Mouse (Mus musculus): Measurements from ENCODE around the gene Scamp5. TPM values are rescaled to one million over a fixed set of nuclear protein-coding genes. Genes with fewer than 3 reads are reported as not detected.

Scamp5 gene
- total RNA-seq, 1 experiment, result 50.4 TPM

- no peak for DNase-seq (ENCODE audit: low read depth, low spot score)
- Histone ChIP-seq H3K9me3 (ENCODE audit: control insufficient read depth, insufficient read depth, low read depth, low read length) (no peaks in the 10 kb centered on the region), H3K4me1 (ENCODE audit: control insufficient read depth in 2 of 2, insufficient read depth in 2 of 2, low read length in 2 of 2, poor library complexity in 1 of 2) (peaks cover 0 to 4% of the 10 kb centered on the region in 2 experiments; a peak in 1 of 4 replicates), H3K9ac (ENCODE audit: insufficient read depth, low read depth, low read length, poor library complexity, severe bottlenecking) (no peak overlapping the region), H3K4me3 (ENCODE audit: insufficient read depth in 1 of 2, low read depth in 1 of 2, low read length in 2 of 2, poor library complexity in 1 of 2, severe bottlenecking in 1 of 2) (no peak overlapping the region), H3K27ac (ENCODE audit: insufficient read depth, low read depth, low read length, poor library complexity, severe bottlenecking) (no peak overlapping the region), H3K36me3 (ENCODE audit: control insufficient read depth, insufficient read depth, low read length, poor library complexity, severe bottlenecking) (peaks cover 17% of the 10 kb centered on the region; the same call in 1 of the 2 replicates)
- in situ Hi-C loops (cut with MboI; ENCODE audit: low sequenced_read_pairs in 2 of 2, unreplicated experiment in 2 of 2), result no loop called here
- TF ChIP-seq CHD2 (IDR thresholded peaks at IDR 0.05; ENCODE audit: low read depth, low read length), result no peak
- TF ChIP-seq ZNF384 (IDR thresholded peaks at IDR 0.05; ENCODE audit: low read depth, low read length), result no peak
- no peak for TF ChIP-seq HCFC1 (IDR thresholded peaks at IDR 0.05; ENCODE audit: borderline replicate concordance, insufficient read depth, low read length)
- no peak for TF ChIP-seq ZC3H11A (IDR thresholded peaks at IDR 0.05; ENCODE audit: borderline replicate concordance, low read depth, low read length)
- TF ChIP-seq MAFK (IDR thresholded peaks at IDR 0.05; ENCODE audit: insufficient read depth, low read depth, low read length), result no peak
These were observed 50.5 kb downstream of the Scamp5 start for GRCm38 (mm10) chr9:57417341-57417740.

GRCm38 (mm10) chr9:57407120-57407905 is 60.5 kb downstream of the Scamp5 start:
- DNase-seq (ENCODE audit: low read depth, low spot score), result no peak
- no peak overlapping the region for H3K9ac ChIP-seq (ENCODE audit: insufficient read depth, low read depth, low read length, poor library complexity, severe bottlenecking)
- H3K4me3 ChIP-seq (ENCODE audit: insufficient read depth in 1 of 2, low read depth in 1 of 2, low read length in 2 of 2, poor library complexity in 1 of 2, severe bottlenecking in 1 of 2), result no peak overlapping the region
- in situ Hi-C loops (cut with MboI; ENCODE audit: low sequenced_read_pairs in 2 of 2, unreplicated experiment in 2 of 2), result no loop called here
- no peak overlapping the region for H3K27ac ChIP-seq (ENCODE audit: insufficient read depth, low read depth, low read length, poor library complexity, severe bottlenecking)
- no peaks in the 10 kb centered on the region for H3K4me1 ChIP-seq (ENCODE audit: control insufficient read depth in 2 of 2, insufficient read depth in 2 of 2, low read length in 2 of 2, poor library complexity in 1 of 2)
- no peaks in the 10 kb centered on the region; the same call in 1 of the 2 replicates for H3K36me3 ChIP-seq (ENCODE audit: control insufficient read depth, insufficient read depth, low read length, poor library complexity, severe bottlenecking)
- TF ChIP-seq ZC3H11A (IDR thresholded peaks at IDR 0.05; ENCODE audit: borderline replicate concordance, low read depth, low read length), result no peak
- no peak for TF ChIP-seq MAFK (IDR thresholded peaks at IDR 0.05; ENCODE audit: insufficient read depth, low read depth, low read length)
- TF ChIP-seq HCFC1 (IDR thresholded peaks at IDR 0.05; ENCODE audit: borderline replicate concordance, insufficient read depth, low read length), result no peak
- no peak for TF ChIP-seq CHD2 (IDR thresholded peaks at IDR 0.05; ENCODE audit: low read depth, low read length)
- no peak for TF ChIP-seq ZNF384 (IDR thresholded peaks at IDR 0.05; ENCODE audit: low read depth, low read length)
- H3K9me3 ChIP-seq (ENCODE audit: control insufficient read depth, insufficient read depth, low read depth, low read length), result no peaks in the 10 kb centered on the region

- DNase-seq (ENCODE audit: low read depth, low spot score), result no peak
- in situ Hi-C loops (cut with MboI; ENCODE audit: low sequenced_read_pairs in 2 of 2, unreplicated experiment in 2 of 2), result no loop called here
- no peak for TF ChIP-seq ZNF384 (IDR thresholded peaks at IDR 0.05; ENCODE audit: low read depth, low read length)
- no peak for TF ChIP-seq HCFC1 (IDR thresholded peaks at IDR 0.05; ENCODE audit: borderline replicate concordance, insufficient read depth, low read length)
- TF ChIP-seq CHD2 (IDR thresholded peaks at IDR 0.05; ENCODE audit: low read depth, low read length), result no peak
- no peak for TF ChIP-seq ZC3H11A (IDR thresholded peaks at IDR 0.05; ENCODE audit: borderline replicate concordance, low read depth, low read length)
- no peak for TF ChIP-seq MAFK (IDR thresholded peaks at IDR 0.05; ENCODE audit: insufficient read depth, low read depth, low read length)
- Histone ChIP-seq H3K36me3 (ENCODE audit: control insufficient read depth, insufficient read depth, low read length, poor library complexity, severe bottlenecking) (no peaks in the 10 kb centered on the region), H3K9ac (ENCODE audit: insufficient read depth, low read depth, low read length, poor library complexity, severe bottlenecking) (no peak overlapping the region), H3K27ac (ENCODE audit: insufficient read depth, low read depth, low read length, poor library complexity, severe bottlenecking) (no peak overlapping the region), H3K9me3 (ENCODE audit: control insufficient read depth, insufficient read depth, low read depth, low read length) (no peaks in the 10 kb centered on the region), H3K4me3 (ENCODE audit: insufficient read depth in 1 of 2, low read depth in 1 of 2, low read length in 2 of 2, poor library complexity in 1 of 2, severe bottlenecking in 1 of 2) (no peak overlapping the region), H3K4me1 (ENCODE audit: control insufficient read depth in 2 of 2, insufficient read depth in 2 of 2, low read length in 2 of 2, poor library complexity in 1 of 2) (0 out of 4 replicates have a peak, but pooled peaks cover 0 to 2% of the 10 kb centered on the region in 2 experiments)
These were observed 61.5 kb downstream of the Scamp5 start for GRCm38 (mm10) chr9:57406395-57406794.

- no peaks in the 10 kb centered on the region for H3K9me3 ChIP-seq (ENCODE audit: control insufficient read depth, insufficient read depth, low read depth, low read length)
- in situ Hi-C loops (cut with MboI; ENCODE audit: low sequenced_read_pairs in 2 of 2, unreplicated experiment in 2 of 2), result no loop called here
These were observed 63.8 kb downstream of the Scamp5 start for GRCm38 (mm10) chr9:57404036-57404435.

More at GRCm38 (mm10) chr9:57404036-57404435, 63.8 kb downstream of the Scamp5 start:
- H3K9ac ChIP-seq (ENCODE audit: insufficient read depth, low read depth, low read length, poor library complexity, severe bottlenecking), result no peak overlapping the region
- H3K4me1 ChIP-seq (ENCODE audit: control insufficient read depth in 2 of 2, insufficient read depth in 2 of 2, low read length in 2 of 2, poor library complexity in 1 of 2), result 0 out of 4 replicates have a peak, but pooled peaks cover 0 to 2% of the 10 kb centered on the region in 2 experiments
- H3K27ac ChIP-seq (ENCODE audit: insufficient read depth, low read depth, low read length, poor library complexity, severe bottlenecking), result no peak overlapping the region
- DNase-seq (ENCODE audit: low read depth, low spot score), result no peak
- no peak overlapping the region for H3K4me3 ChIP-seq (ENCODE audit: insufficient read depth in 1 of 2, low read depth in 1 of 2, low read length in 2 of 2, poor library complexity in 1 of 2, severe bottlenecking in 1 of 2)
- H3K36me3 ChIP-seq (ENCODE audit: control insufficient read depth, insufficient read depth, low read length, poor library complexity, severe bottlenecking), result no peaks in the 10 kb centered on the region
- TF ChIP-seq HCFC1 (IDR thresholded peaks at IDR 0.05; ENCODE audit: borderline replicate concordance, insufficient read depth, low read length) (no peak), ZNF384 (IDR thresholded peaks at IDR 0.05; ENCODE audit: low read depth, low read length) (no peak), MAFK (IDR thresholded peaks at IDR 0.05; ENCODE audit: insufficient read depth, low read depth, low read length) (no peak), CHD2 (IDR thresholded peaks at IDR 0.05; ENCODE audit: low read depth, low read length) (no peak), ZC3H11A (IDR thresholded peaks at IDR 0.05; ENCODE audit: borderline replicate concordance, low read depth, low read length) (no peak)
